Comparison of ENCODE assay signal across 8 mouse cellular contexts in genomic region chr3:115553848-115554515, GRCm38 (mm10).
DNase-seq lines count a peak whose midpoint lies in the region; ATAC-seq and TF ChIP-seq lines count a peak whose summit lies in the region.

No protein-coding gene starts in this region.

- intact Hi-C loops in heart, adult 2 months (cut with DNase I): no loop called here

- no peak overlapping the region for H3K4me2 ChIP-seq in heart, postnatal 0 days (ENCODE audit: low read depth, low read length)
- peak overlapping the region; percentile 26; the same call in 1 of the 2 replicates for H3K4me2 ChIP-seq in embryonic facial prominence, embryonic 12.5 days (replicated peaks)

- no peak overlapping the region for H3K27ac ChIP-seq in heart, postnatal 0 days (ENCODE audit: low read depth)
- H3K27ac ChIP-seq in heart, embryonic 10.5 days: no peak overlapping the region
- no peak overlapping the region for H3K27ac ChIP-seq in ES-Bruce4 (ENCODE audit: insufficient read depth, low read length)
- no peak overlapping the region for H3K27ac ChIP-seq in embryonic facial prominence, embryonic 12.5 days
- no peak overlapping the region for H3K27ac ChIP-seq in heart, adult 2 months

- 43% methylated on average over 10 of the region's 10 CpGs for WGBS in heart, postnatal 0 days
- WGBS in heart, embryonic 10.5 days: 57% methylated on average over 10 of the region's 10 CpGs
- 27% methylated on average over 10 of the region's 10 CpGs for WGBS in embryonic facial prominence, embryonic 12.5 days
- 55% methylated on average over 10 of the region's 10 CpGs for WGBS in heart, adult 2 months

- no peak overlapping the region for H3K9ac ChIP-seq in heart, postnatal 0 days (replicated peaks; ENCODE audit: low read depth, low read length)
- H3K9ac ChIP-seq in ES-Bruce4 (ENCODE audit: low read depth, poor library complexity, severe bottlenecking): no peak overlapping the region
- no peak overlapping the region for H3K9ac ChIP-seq in embryonic facial prominence, embryonic 12.5 days
- H3K9ac ChIP-seq in heart, adult 2 months (ENCODE audit: low read depth, low read length): no peak overlapping the region

- no peaks in the 10 kb centered on the region for H3K27me3 ChIP-seq in heart, postnatal 0 days (ENCODE audit: control insufficient read depth, insufficient read depth, low read length)
- no peaks in the 10 kb centered on the region for H3K27me3 ChIP-seq in heart, embryonic 10.5 days (ENCODE audit: insufficient read depth, poor library complexity, severe bottlenecking)
- H3K27me3 ChIP-seq in ES-Bruce4 (ENCODE audit: control insufficient read depth, insufficient read depth, low read length, poor library complexity, severe bottlenecking): no peaks in the 10 kb centered on the region
- H3K27me3 ChIP-seq in embryonic facial prominence, embryonic 12.5 days: no peaks in the 10 kb centered on the region
- no peaks in the 10 kb centered on the region for H3K27me3 ChIP-seq in heart, adult 2 months (ENCODE audit: control insufficient read depth, insufficient read depth, low read length)

- TF ChIP-seq CTCF in heart, postnatal 0 days (IDR thresholded peaks at IDR 0.05; ENCODE audit: low read depth): peak; percentile 33; the same call in 1 of the 2 replicates
- TF ChIP-seq CTCF in ES-Bruce4 (IDR thresholded peaks at IDR 0.05; ENCODE audit: low read depth, low read length): peak; percentile 7
- no peak for TF ChIP-seq CTCF in heart, adult 2 months (IDR thresholded peaks at IDR 0.05)

- no peaks in the 10 kb centered on the region for H3K79me2 ChIP-seq in heart, adult 2 months (replicated peaks; ENCODE audit: control insufficient read depth, insufficient read depth, low read length)

- TF ChIP-seq EP300 in heart, postnatal 0 days (IDR thresholded peaks at IDR 0.05; ENCODE audit: low read depth): no peak
- no peak for TF ChIP-seq EP300 in ES-Bruce4 (IDR thresholded peaks at IDR 0.05; ENCODE audit: insufficient read depth, low read depth, low read length)
- TF ChIP-seq EP300 in heart, adult 2 months (IDR thresholded peaks at IDR 0.05; ENCODE audit: insufficient read depth, low read depth, low read length): no peak

- H3K36me3 ChIP-seq in heart, postnatal 0 days (replicated peaks; ENCODE audit: control insufficient read depth, insufficient read depth, low read length): no peaks in the 10 kb centered on the region
- no peaks in the 10 kb centered on the region for H3K36me3 ChIP-seq in heart, embryonic 10.5 days
- H3K36me3 ChIP-seq in ES-Bruce4 (ENCODE audit: control insufficient read depth, insufficient read depth, low read length, poor library complexity, severe bottlenecking): no peaks in the 10 kb centered on the region
- H3K36me3 ChIP-seq in embryonic facial prominence, embryonic 12.5 days: no peaks in the 10 kb centered on the region
- no peaks in the 10 kb centered on the region for H3K36me3 ChIP-seq in heart, adult 2 months (ENCODE audit: control insufficient read depth, insufficient read depth, low read length)

- no peak for TF ChIP-seq POLR2A in ES-Bruce4 (IDR thresholded peaks at IDR 0.05; ENCODE audit: insufficient read depth, low read length)
- TF ChIP-seq POLR2A in heart, adult 2 months (IDR thresholded peaks at IDR 0.05; ENCODE audit: insufficient read depth, low read depth, low read length): no peak

- DNase-seq in heart, postnatal 0 days (ENCODE audit: low spot score): peak; percentile 8
- no peak for DNase-seq in heart, embryonic 10.5 days (ENCODE audit: low spot score)
- peak; percentile 5 to 24 for DNase-seq in kidney, postnatal 4 days
- DNase-seq in ovary, postnatal 10 days (ENCODE audit: low spot score): no peak
- DNase-seq in adipocyte (ENCODE audit: low spot score): no peak
- DNase-seq in heart, adult 2 months: no peak

- H3K4me3 ChIP-seq in heart, postnatal 0 days (ENCODE audit: low read depth, low read length): no peak overlapping the region
- H3K4me3 ChIP-seq in heart, embryonic 10.5 days: no peak overlapping the region
- no peak overlapping the region for H3K4me3 ChIP-seq in ES-Bruce4 (ENCODE audit: low read depth, low read length)
- H3K4me3 ChIP-seq in embryonic facial prominence, embryonic 12.5 days: no peak overlapping the region
- no peak overlapping the region for H3K4me3 ChIP-seq in heart, adult 2 months

- ATAC-seq in heart, postnatal 0 days (ENCODE audit: insufficient read depth, low read depth): peak; percentile 66; the same call in 1 of the 2 replicates
- ATAC-seq in embryonic facial prominence, embryonic 12.5 days (ENCODE audit: insufficient number of reproducible peaks, insufficient read depth, low FRiP score, low TSS enrichment): 0 out of 2 replicates have a peak, but pooled peaks have one; percentile 77

- H3K4me1 ChIP-seq in heart, postnatal 0 days (ENCODE audit: control insufficient read depth, insufficient read depth): no peaks in the 10 kb centered on the region
- H3K4me1 ChIP-seq in heart, embryonic 10.5 days: no peaks in the 10 kb centered on the region; the same call in 1 of the 2 replicates
- no peaks in the 10 kb centered on the region for H3K4me1 ChIP-seq in ES-Bruce4 (ENCODE audit: control insufficient read depth, insufficient read depth, low read length)
- no peaks in the 10 kb centered on the region for H3K4me1 ChIP-seq in embryonic facial prominence, embryonic 12.5 days
- H3K4me1 ChIP-seq in heart, adult 2 months (ENCODE audit: control insufficient read depth, insufficient read depth, low read length): no peaks in the 10 kb centered on the region

- no peaks in the 10 kb centered on the region for H3K9me3 ChIP-seq in heart, postnatal 0 days (replicated peaks; ENCODE audit: control insufficient read depth, low read length)
- H3K9me3 ChIP-seq in heart, embryonic 10.5 days: no peaks in the 10 kb centered on the region
- no peaks in the 10 kb centered on the region for H3K9me3 ChIP-seq in ES-Bruce4 (replicated peaks; ENCODE audit: control insufficient read depth, insufficient read depth, low read length, poor library complexity, severe bottlenecking)
- no peaks in the 10 kb centered on the region for H3K9me3 ChIP-seq in embryonic facial prominence, embryonic 12.5 days

Comparison
In these comparisons a context has a peak if more than half of its experiments do, and no peak if none do; other contexts are left out.
1. DNase-seq: peak in heart, postnatal 0 days (single experiment) and kidney, postnatal 4 days (2 of 2); none in heart, embryonic 10.5 days (single experiment), ovary, postnatal 10 days (single experiment), adipocyte (single experiment) and heart, adult 2 months (0 of 2).